Mouse (Mus musculus): Measurements from ENCODE around the gene Smbd1. TPM values are rescaled to one million over a fixed set of nuclear protein-coding genes. Genes with fewer than 3 reads are reported as not detected.

Gene Smbd1
- total RNA-seq, 2 experiments from 2014 or later = not detected

- H3K27ac ChIP-seq = no peak overlapping the region
- DNase-seq (ENCODE audit: extremely low spot score in 1 of 2, low spot score in 2 of 2) = no peak
- intact Hi-C loops (cut with DNase I) = no loop called here
- H3K4me3 ChIP-seq = no peak overlapping the region
- TF ChIP-seq CTCF (IDR thresholded peaks at IDR 0.05) = no peak
These were observed 2.7 kb downstream of the Smbd1 start for GRCm38 (mm10) chr16:32807408-32808185.

DNA sequence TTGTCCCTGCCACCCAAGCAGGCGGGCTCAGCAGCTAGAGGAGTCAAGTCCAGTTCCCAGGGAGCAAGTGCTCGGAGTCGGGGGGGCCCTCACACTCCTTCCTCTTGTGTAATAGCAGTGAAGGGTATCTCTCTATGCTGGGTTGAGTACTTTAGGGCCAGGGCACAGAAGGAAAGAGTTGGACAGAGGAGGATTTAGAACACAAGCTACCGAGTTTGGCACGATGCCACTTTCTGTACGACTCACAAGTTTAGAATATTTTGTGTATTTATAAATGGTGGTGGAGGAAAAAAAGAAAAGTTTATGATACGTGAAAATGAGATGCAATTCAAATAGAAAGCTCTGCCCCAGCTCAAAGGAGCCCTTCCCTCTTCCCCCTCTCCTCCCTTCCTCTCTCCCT lies 5.1 kb downstream of the Smbd1 start:
- no peak for DNase-seq (ENCODE audit: extremely low spot score in 1 of 2, low spot score in 2 of 2)
- Histone ChIP-seq H3K27ac (no peak overlapping the region), H3K4me3 (no peak overlapping the region)
- intact Hi-C loops (cut with DNase I) = no loop called here
- TF ChIP-seq CTCF (IDR thresholded peaks at IDR 0.05) = no peak

- TF ChIP-seq CTCF (IDR thresholded peaks at IDR 0.05) = no peak
- no peak overlapping the region for H3K4me3 ChIP-seq
- intact Hi-C loops (cut with DNase I) = no loop called here
- no peak overlapping the region for H3K27ac ChIP-seq
- no peak for DNase-seq (ENCODE audit: extremely low spot score in 1 of 2, low spot score in 2 of 2)
These were observed 6.4 kb downstream of the Smbd1 start for GRCm38 (mm10) chr16:32803901-32804300.

- no peak for TF ChIP-seq CTCF (IDR thresholded peaks at IDR 0.05)
- intact Hi-C loops (cut with DNase I) = no loop called here
- Histone ChIP-seq H3K4me3 (no peak overlapping the region), H3K27ac (no peak overlapping the region)
- peak; percentile 22 to 32 for DNase-seq (ENCODE audit: extremely low spot score in 1 of 2, low spot score in 2 of 2)
These were observed 6.9 kb downstream of the Smbd1 start for GRCm38 (mm10) chr16:32803252-32803853.

DNA sequence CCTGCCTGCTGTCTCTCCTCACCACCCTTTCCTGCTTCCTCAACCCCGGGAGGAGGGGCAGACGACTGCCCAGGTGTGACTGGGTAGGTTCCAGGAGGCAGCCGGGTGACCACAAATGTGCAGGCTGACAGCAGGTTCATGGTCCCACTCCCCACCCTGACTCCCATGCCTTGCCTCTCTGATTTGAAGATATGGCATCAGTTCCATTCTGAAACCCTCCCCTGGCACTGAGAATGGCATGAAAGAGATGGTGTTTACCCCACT lies 12.9 kb downstream of the Smbd1 start, which contains the start of gene Muc20:
TSS of gene Muc20 (minus strand) at position 10 of the 264 bp plus-strand sequence.
- DNase-seq (ENCODE audit: extremely low spot score in 1 of 2, low spot score in 2 of 2) = no peak
- Histone ChIP-seq H3K4me3 (no peak within 1 kb of the TSS), H3K27ac (no peak within 1 kb of the TSS)
- no peak for TF ChIP-seq CTCF (IDR thresholded peaks at IDR 0.05)
- intact Hi-C loops (cut with DNase I) = no loop called here

DNA sequence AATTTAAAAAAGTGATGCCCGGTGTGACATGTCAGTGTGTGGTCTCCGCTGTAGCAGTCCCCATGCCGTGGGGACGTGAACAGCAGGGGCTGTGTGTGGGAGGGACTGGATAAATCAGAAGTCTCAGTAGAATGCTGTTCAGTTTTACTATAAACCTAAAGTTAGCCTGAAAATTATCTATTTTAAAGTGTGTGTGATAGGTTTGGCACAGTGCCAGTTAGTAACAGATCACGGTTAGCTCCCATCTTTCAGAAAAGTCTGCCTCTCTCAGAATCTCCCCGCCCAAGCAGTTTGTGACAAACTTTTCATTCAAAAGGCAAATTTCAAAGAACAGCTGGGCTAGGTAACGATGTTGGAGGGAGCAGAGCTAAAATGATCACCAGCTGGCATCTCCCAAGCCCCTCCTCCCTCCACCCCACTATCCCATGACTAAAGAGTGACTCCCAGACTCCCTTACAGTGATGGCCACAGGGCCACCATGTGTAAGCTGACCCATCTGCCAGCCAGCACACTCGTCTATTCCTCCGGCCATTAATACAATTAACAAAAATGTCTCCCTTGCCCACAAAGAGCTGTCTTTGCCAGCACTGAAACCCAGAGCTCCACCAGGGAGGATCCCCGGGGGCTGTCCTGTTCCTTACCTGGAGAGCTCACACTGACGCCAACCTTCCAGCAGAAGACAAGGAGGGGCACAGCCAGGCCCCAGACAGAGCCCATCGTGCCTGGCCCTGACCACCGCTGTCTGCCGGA lies 13.4 kb downstream of the Smbd1 start:
- no peak overlapping the region for H3K4me3 ChIP-seq
- intact Hi-C loops (cut with DNase I) = no loop called here
- DNase-seq (ENCODE audit: extremely low spot score in 1 of 2, low spot score in 2 of 2) = no peak
- TF ChIP-seq CTCF (IDR thresholded peaks at IDR 0.05) = no peak
- no peak overlapping the region for H3K27ac ChIP-seq

- no peak overlapping the region for H3K27ac ChIP-seq
- intact Hi-C loops (cut with DNase I) = no loop called here
- H3K4me3 ChIP-seq = no peak overlapping the region
- no peak for TF ChIP-seq CTCF (IDR thresholded peaks at IDR 0.05)
- no peak for DNase-seq (ENCODE audit: extremely low spot score in 1 of 2, low spot score in 2 of 2)
These were observed 15.1 kb downstream of the Smbd1 start for GRCm38 (mm10) chr16:32795177-32795576.

DNA sequence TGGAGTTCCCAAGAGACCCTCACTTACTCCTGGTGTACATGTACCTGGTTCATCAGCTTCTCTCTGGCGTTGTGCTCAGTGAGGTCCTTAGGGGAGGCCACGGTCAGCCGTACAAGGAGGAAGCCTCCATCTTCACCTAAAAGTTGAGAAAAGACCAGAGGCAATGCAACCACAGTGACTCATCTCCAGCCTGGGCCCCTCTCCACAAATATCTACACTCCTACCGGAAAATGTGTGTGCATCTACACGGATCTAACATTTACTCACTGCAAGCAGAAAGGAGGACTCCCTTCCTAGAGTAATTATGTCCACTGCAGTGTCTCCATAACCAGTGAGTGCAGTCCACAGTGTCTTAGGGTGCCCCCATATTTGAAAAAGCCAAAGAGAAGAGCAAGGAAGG lies 20.2 kb downstream of the Smbd1 start:
- intact Hi-C loops (cut with DNase I) = loop anchor here (5.0 kb wide), 1 partner anchor 78 kb away; no protein-coding TSS in a partner anchor
- TF ChIP-seq CTCF (IDR thresholded peaks at IDR 0.05) = no peak
- no peak for DNase-seq (ENCODE audit: extremely low spot score in 1 of 2, low spot score in 2 of 2)

GRCm38 (mm10) chr16:32784840-32785239 lies 25.4 kb downstream of the Smbd1 start:
- peak; percentile 19 to 52 for DNase-seq (ENCODE audit: extremely low spot score in 1 of 2, low spot score in 2 of 2)
- H3K4me3 ChIP-seq = no peak overlapping the region
- no peak overlapping the region for H3K27ac ChIP-seq
- TF ChIP-seq CTCF (IDR thresholded peaks at IDR 0.05) = no peak
- intact Hi-C loops (cut with DNase I) = no loop called here

More for the DNA sequence above, 20.2 kb downstream of the Smbd1 start:
- Histone ChIP-seq H3K4me3 (no peak overlapping the region), H3K27ac (no peak overlapping the region)

DNA sequence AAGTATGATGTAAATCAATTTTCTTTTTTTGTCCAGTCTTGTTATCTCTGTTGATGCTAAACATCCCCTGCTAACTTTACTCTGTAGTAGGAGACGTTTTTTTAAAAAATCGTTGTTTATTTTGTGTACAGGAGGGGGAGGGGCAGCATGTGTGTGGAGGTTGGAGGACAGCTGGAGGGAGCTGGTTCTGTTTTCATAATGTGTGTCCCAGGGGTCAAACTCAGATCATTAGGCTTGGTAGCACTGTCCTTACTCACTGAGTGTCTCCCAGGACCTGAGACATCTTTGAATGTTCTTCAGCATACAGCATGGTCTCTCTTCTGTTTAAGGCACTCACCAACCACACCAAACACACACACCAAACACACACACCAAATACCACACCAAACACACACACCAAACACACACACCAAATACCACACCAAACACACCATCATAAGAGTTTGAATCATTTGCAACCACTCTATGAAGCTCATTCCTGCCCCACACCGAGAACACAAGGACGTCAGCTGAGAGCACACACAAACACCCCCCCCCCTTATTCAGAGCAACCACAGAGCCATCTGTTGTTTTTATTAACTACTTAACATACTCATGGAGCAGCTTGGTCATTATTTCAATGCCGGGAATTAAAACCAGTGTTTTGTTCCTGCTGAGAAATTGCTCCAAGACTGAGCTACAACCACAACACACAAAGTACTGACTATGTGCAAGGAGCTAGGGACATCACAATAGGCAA lies 26.8 kb downstream of the Smbd1 start:
- intact Hi-C loops (cut with DNase I) = no loop called here
- H3K27ac ChIP-seq = no peak overlapping the region
- DNase-seq (ENCODE audit: extremely low spot score in 1 of 2, low spot score in 2 of 2) = no peak
- no peak overlapping the region for H3K4me3 ChIP-seq
- no peak for TF ChIP-seq CTCF (IDR thresholded peaks at IDR 0.05)

DNA sequence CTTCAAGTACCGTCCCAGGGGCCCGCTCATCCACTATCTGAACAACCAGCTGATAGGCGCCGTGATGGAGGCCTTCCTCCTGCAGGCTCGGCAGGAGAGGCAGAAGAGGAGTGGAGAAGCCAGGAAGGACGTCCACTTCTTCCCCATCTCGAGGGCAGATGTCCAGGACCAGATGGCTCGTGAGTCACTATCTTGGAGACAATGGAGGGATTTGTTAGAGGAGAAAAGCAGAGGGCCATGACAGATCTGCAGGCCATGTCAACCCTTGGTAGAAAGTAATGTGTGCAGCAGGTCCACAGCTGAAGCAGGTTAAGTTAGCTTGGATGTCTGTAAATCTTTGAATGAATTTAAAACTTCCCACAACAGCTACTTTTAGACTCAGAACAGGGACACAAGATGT lies 31.3 kb downstream of the Smbd1 start:
- DNase-seq (ENCODE audit: extremely low spot score in 1 of 2, low spot score in 2 of 2) = no peak
- no peak overlapping the region for H3K4me3 ChIP-seq
- intact Hi-C loops (cut with DNase I) = no loop called here

DNA sequence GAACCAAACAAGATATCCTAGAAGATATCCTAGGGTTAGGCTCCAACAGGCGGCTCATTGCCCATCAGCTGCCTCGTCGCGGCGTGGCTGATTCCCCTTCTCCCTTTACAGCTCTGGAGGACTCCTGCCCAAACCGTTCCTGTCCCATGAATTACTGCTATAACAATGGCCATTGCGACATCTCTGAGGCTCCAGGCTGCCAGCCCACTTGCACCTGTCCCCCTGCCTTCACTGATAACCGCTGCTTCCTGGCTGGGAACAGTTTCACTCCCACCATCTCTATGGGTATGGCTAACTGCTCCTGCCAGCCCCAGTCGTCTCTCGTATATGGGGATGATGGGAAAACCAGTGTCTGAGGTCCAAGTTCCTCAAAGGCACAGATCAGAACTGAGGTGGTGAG lies 33.6 kb downstream of the Smbd1 start:
- DNase-seq (ENCODE audit: extremely low spot score in 1 of 2, low spot score in 2 of 2) = no peak
- no peak for TF ChIP-seq CTCF (IDR thresholded peaks at IDR 0.05)
- H3K27ac ChIP-seq = no peak overlapping the region
- intact Hi-C loops (cut with DNase I) = no loop called here
- no peak overlapping the region for H3K4me3 ChIP-seq

More for the DNA sequence above, 31.3 kb downstream of the Smbd1 start:
- no peak for TF ChIP-seq CTCF (IDR thresholded peaks at IDR 0.05)
- no peak overlapping the region for H3K27ac ChIP-seq

Data from left cerebral cortex, adult 2 months (tissue).